Mouse (Mus musculus): Measurements from ENCODE around the gene Wdr70.

DNA sequence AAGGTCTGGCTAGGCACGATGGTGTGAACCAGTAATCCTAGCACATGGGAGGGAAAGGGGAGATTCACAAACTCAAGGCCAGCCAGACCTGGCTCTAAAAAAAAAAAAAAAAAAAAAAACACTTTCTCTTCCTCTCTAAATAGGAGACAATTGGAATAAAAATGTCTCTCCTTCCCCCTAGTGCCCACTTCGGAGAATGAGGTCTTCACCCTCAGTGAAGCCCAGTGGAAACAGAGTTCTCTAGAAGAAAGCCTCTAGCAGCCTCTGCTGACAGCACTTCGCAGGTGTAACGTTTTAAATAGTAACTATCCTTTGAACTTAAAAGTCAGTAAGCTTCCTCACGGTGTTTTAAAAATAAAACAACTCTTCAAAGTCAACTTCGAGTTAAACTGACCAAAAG lies 33.8 kb downstream of the Wdr70 start:
- TF ChIP-seq POLR2A (IDR thresholded peaks at IDR 0.05; ENCODE audit: borderline replicate concordance, control insufficient read depth, low read depth, low read length) = no peak
- no peak for TF ChIP-seq CTCF (IDR thresholded peaks at IDR 0.05; ENCODE audit: control insufficient read depth, insufficient read depth, low read length)

Data from bone marrow, adult 2 months (tissue).